Mouse (Mus musculus) CH12.LX (cell line): ENCODE results near the gene Stub1. TPM values are rescaled to one million over a fixed set of nuclear protein-coding genes. Genes with fewer than 3 reads are reported as not detected.

Experiments used
- DNase-seq: peaks from one replicate; pipeline ENCODE4 v3.0.0-alpha.2; 2013; ENCODE audit errors: extremely low read depth
- H3K27ac ChIP-seq: 2 replicates; pipeline ENCODE4 v1.5.1; 2012; ENCODE audit warnings: low read depth, mild to moderate bottlenecking, control low read depth, moderate library complexity; ENCODE audit not compliant: insufficient read depth
- H3K27me3 ChIP-seq: replicated peaks from 2 replicates; pipeline ENCODE3; 2012; ENCODE audit warnings: inconsistent platforms
- H3K36me3 ChIP-seq, 2 experiments: replicated peaks in 1 of 2; 2 replicates each; pipeline versions ENCODE3 to v1.6.1; 2012; ENCODE audit warnings: inconsistent platforms in 1 of 2, low read length in 1 of 2, mild to moderate bottlenecking in 1 of 2, mixed read lengths in 1 of 2, moderate library complexity in 1 of 2; ENCODE audit not compliant: control insufficient read depth in 1 of 2, insufficient read depth in 1 of 2
- H3K4me1 ChIP-seq, 2 experiments: 2 replicates each; pipeline ENCODE4 v1.6.1; 2012; ENCODE audit warnings: inconsistent platforms in 1 of 2, moderate library complexity in 1 of 2; ENCODE audit not compliant: insufficient read depth in 2 of 2, control insufficient read depth in 1 of 2
- H3K4me2 ChIP-seq: 2 replicates; pipeline ENCODE4 v1.6.1; 2012; ENCODE audit warnings: low read depth, mild to moderate bottlenecking, control low read depth; ENCODE audit not compliant: poor library complexity, insufficient read depth, severe bottlenecking
- H3K4me3 ChIP-seq, 3 experiments: fragments of 150-350 bp in 1 of 3; sonication (generic) in 1 of 3; replicated peaks in 1 of 3; 2 replicates each; pipeline versions ENCODE3 to v1.5.1; 2011 to 2012; ENCODE audit warnings: low read depth in 2 of 3, low read length in 2 of 3, mild to moderate bottlenecking in 2 of 3, moderate library complexity in 2 of 3, control low read depth in 1 of 3, improper control_type of control experiment in 1 of 3, inconsistent platforms in 1 of 3, mixed read lengths in 1 of 3; ENCODE audit not compliant: poor library complexity in 1 of 3
- H3K79me2 ChIP-seq: replicated peaks from 2 replicates; pipeline ENCODE4 v1.6.1; 2012; ENCODE audit warnings: mild to moderate bottlenecking, moderate library complexity; ENCODE audit not compliant: control insufficient read depth, poor library complexity, insufficient read depth, severe bottlenecking; ENCODE audit errors: extremely low read depth
- H3K9ac ChIP-seq: 2 replicates; pipeline ENCODE4 v1.6.1; 2012; ENCODE audit warnings: low read depth, mild to moderate bottlenecking, control low read depth, moderate library complexity; ENCODE audit not compliant: insufficient read depth
- H3K9me3 ChIP-seq: replicated peaks from 2 replicates; pipeline ENCODE3; 2012; ENCODE audit warnings: low read length, inconsistent platforms, mixed read lengths
- CHD1 ChIP-seq: IDR thresholded peaks from 2 replicates; pipeline ENCODE4 v1.6.1; 2012; ENCODE audit warnings: low read depth, low read length, improper control_type of control experiment, inconsistent platforms
- CHD2 ChIP-seq: IDR thresholded peaks from 2 replicates; pipeline ENCODE4 v1.6.1; 2011; ENCODE audit warnings: low read length, improper control_type of control experiment
- CTCF ChIP-seq, 2 experiments: IDR thresholded peaks in 1 of 2; conservative IDR thresholded peaks in 1 of 2; 2 replicates each; pipeline ENCODE4 v1.5.1; 2011 to 2012; ENCODE audit warnings: low read depth in 2 of 2, low read length in 2 of 2, improper control_type of control experiment in 1 of 2, inconsistent platforms in 1 of 2, mild to moderate bottlenecking in 1 of 2, moderate library complexity in 1 of 2
- E2F4 ChIP-seq: IDR thresholded peaks from 2 replicates; pipeline ENCODE4 v1.6.1; 2011; ENCODE audit warnings: low read depth, low read length, improper control_type of control experiment; ENCODE audit not compliant: insufficient replicate concordance
- EP300 ChIP-seq: IDR thresholded peaks from 2 replicates; pipeline ENCODE4 v1.6.1; 2011; ENCODE audit warnings: low read length, improper control_type of control experiment
- IRF4 ChIP-seq: IDR thresholded peaks from 2 replicates; pipeline ENCODE4 v1.6.1; 2014; ENCODE audit warnings: low read depth, mild to moderate bottlenecking, inconsistent platforms, low read length, improper control_type of control experiment
- JUN ChIP-seq: IDR thresholded peaks from 2 replicates; pipeline ENCODE4 v1.6.1; 2011; ENCODE audit warnings: low read depth, mild to moderate bottlenecking, low read length, improper control_type of control experiment, moderate library complexity; ENCODE audit not compliant: insufficient read depth
- MAX ChIP-seq: IDR thresholded peaks from 2 replicates; pipeline ENCODE4 v1.6.1; 2011; ENCODE audit warnings: low read length, improper control_type of control experiment
- MEF2A ChIP-seq: IDR thresholded peaks from 2 replicates; pipeline ENCODE4 v1.6.1; 2014; ENCODE audit warnings: low read depth, mild to moderate bottlenecking, inconsistent platforms, low read length, improper control_type of control experiment, borderline replicate concordance
- MXI1 ChIP-seq: IDR thresholded peaks from 2 replicates; pipeline ENCODE4 v1.6.1; 2011; ENCODE audit warnings: mild to moderate bottlenecking, low read depth, low read length, improper control_type of control experiment
- POLR2A ChIP-seq: IDR thresholded peaks from 2 replicates; pipeline ENCODE4 v1.6.1; 2011; ENCODE audit warnings: low read depth, mild to moderate bottlenecking, improper control_type of control experiment, low read length
- RAD21 ChIP-seq: IDR thresholded peaks from 2 replicates; pipeline ENCODE4 v1.6.1; 2011; ENCODE audit warnings: low read depth, mild to moderate bottlenecking, low read length, improper control_type of control experiment, moderate library complexity
- SMC3 ChIP-seq: IDR thresholded peaks from 2 replicates; pipeline ENCODE4 v1.6.1; 2011; ENCODE audit warnings: low read depth, low read length, improper control_type of control experiment
- TBP ChIP-seq: conservative IDR thresholded peaks from 2 replicates; pipeline ENCODE4 v1.6.1; 2011; ENCODE audit warnings: low read depth, low read length, improper control_type of control experiment
- TCF12 ChIP-seq: IDR thresholded peaks from 2 replicates; pipeline ENCODE4 v1.6.1; 2014; ENCODE audit warnings: low read depth, mild to moderate bottlenecking, inconsistent platforms, low read length, improper control_type of control experiment
- USF1 ChIP-seq: IDR thresholded peaks from 2 replicates; pipeline ENCODE4 v1.6.1; 2014; ENCODE audit warnings: low read depth, mild to moderate bottlenecking, inconsistent platforms, low read length, improper control_type of control experiment
- ZC3H11A ChIP-seq: IDR thresholded peaks from 2 replicates; pipeline ENCODE4 v1.6.1; 2012; ENCODE audit warnings: low read depth, mild to moderate bottlenecking, inconsistent platforms, low read length, improper control_type of control experiment
- ZMIZ1 ChIP-seq: IDR thresholded peaks from 2 replicates; pipeline ENCODE4 v1.6.1; 2012; ENCODE audit warnings: low read depth, mild to moderate bottlenecking, inconsistent platforms, low read length, improper control_type of control experiment
- ZNF384 ChIP-seq: IDR thresholded peaks from 2 replicates; pipeline ENCODE4 v1.6.1; 2012; ENCODE audit warnings: low read depth, low read length, improper control_type of control experiment, inconsistent platforms
- dilution Hi-C: fragments of 300-500 bp; cut with MboI; formaldehyde crosslinking; loops from 2 replicates; pipeline ENCODE4 v1.14.3; 2020; ENCODE audit warnings: low sequenced_read_pairs; ENCODE audit not compliant: extremely low pct_unique_long_range_greater_than_20kb, extremely low pct_ligation_motif_present
- in situ Hi-C: fragments of 300-500 bp; cut with MboI; formaldehyde crosslinking; loops from 3 replicates; pipeline ENCODE4 v1.14.3; 2019; ENCODE audit warnings: low sequenced_read_pairs, low pct_ligation_motif_present, low pct_unique_long_range_greater_than_20kb, mixed read lengths
- polyA plus RNA-seq: library from polyadenylated mRNA; unstranded; fragments of >175 nt; gene quantifications from 2 replicates; pipeline ENCODE4 v1.2.1, GENCODE M21; 2012; ENCODE audit warnings: low read depth; ENCODE audit not compliant: insufficient read length
- total RNA-seq, 2 experiments: library from RNA; depleted of rRNA; stranded (reverse); fragments of 300-350 nt in 1 of 2; fragments of >200 nt in 1 of 2; gene quantifications; 2 replicates each; pipeline ENCODE4 v1.2.3; 2012 to 2014

Stub1 gene
- total and polyA plus RNA-seq, 3 experiments = 62.9 to 98.3 (median 84.8) TPM

- no peak within 1 kb of the TSS for H3K4me2 ChIP-seq
Measured at GRCm38 (mm10) chr17:25841117-25841880, 8.1 kb upstream of the Stub1 start, which contains the start of gene Gm20683. TSS of gene Gm20683 (minus strand) at chr17:25841763.

GRCm38 (mm10) chr17:25840519-25840918 is 7.3 kb upstream of the Stub1 start:
- peaks cover 14% of the 10 kb centered on the region for H3K79me2 ChIP-seq
- no peaks in the 10 kb centered on the region for H3K27me3 ChIP-seq
- no peak overlapping the region for H3K27ac ChIP-seq
- TF ChIP-seq MEF2A (no peak), IRF4 (no peak), MAX (no peak), ZMIZ1 (no peak), EP300 (no peak), ZNF384 (no peak), JUN (no peak), RAD21 (no peak), CHD1 (no peak), MXI1 (no peak), POLR2A (no peak), SMC3 (no peak), CHD2 (no peak), USF1 (no peak), TCF12 (no peak), ZC3H11A (no peak), TBP (no peak), E2F4 (no peak)
- TF ChIP-seq, all 38 proteins: peak for 0
- peaks cover 69 to 83% of the 10 kb centered on the region in 2 experiments for H3K36me3 ChIP-seq
- in situ Hi-C loops = no loop called here
- dilution Hi-C loops = no loop called here
- no peak for DNase-seq
- no peaks in the 10 kb centered on the region for H3K9me3 ChIP-seq
- H3K4me1 ChIP-seq = peaks cover 12 to 15% of the 10 kb centered on the region in 2 experiments
- H3K9ac ChIP-seq = no peak overlapping the region
- H3K4me2 ChIP-seq = no peak overlapping the region
- no peak overlapping the region for H3K4me3 ChIP-seq

More at GRCm38 (mm10) chr17:25841117-25841880, 8.1 kb upstream of the Stub1 start, which contains the start of gene Gm20683:
- dilution Hi-C loops = no loop called here
- Histone ChIP-seq H3K4me1 (peaks cover 12 to 15% of the 10 kb centered on the region in 2 experiments), H3K27me3 (no peaks in the 10 kb centered on the region), H3K9me3 (no peaks in the 10 kb centered on the region), H3K27ac (no peak within 1 kb of the TSS), H3K4me3 (no peak within 1 kb of the TSS), H3K9ac (no peak within 1 kb of the TSS), H3K79me2 (peaks cover 14% of the 10 kb centered on the region), H3K36me3 (peaks cover 69 to 83% of the 10 kb centered on the region in 2 experiments)
- no peak for DNase-seq
- no peak for TF ChIP-seq CTCF (conservative IDR thresholded peaks at IDR 0.05 in 1 of 2, IDR thresholded peaks at IDR 0.05 in 1 of 2; ENCODE audit: low read depth in 2 of 2, low read length in 2 of 2)
- in situ Hi-C loops = no loop called here
